Mouse (Mus musculus): ENCODE data around the gene C77080. TPM values are rescaled to one million over a fixed set of nuclear protein-coding genes. Genes with fewer than 3 reads are reported as not detected.

The C77080 gene
- polyA plus RNA-seq (2012; fragmentation: generic; extraction: Trizol): 10 to 100 TPM in 1 of 2 experiments, 1 to 10 TPM in 1; 7.0 to 19.9 TPM

DNA sequence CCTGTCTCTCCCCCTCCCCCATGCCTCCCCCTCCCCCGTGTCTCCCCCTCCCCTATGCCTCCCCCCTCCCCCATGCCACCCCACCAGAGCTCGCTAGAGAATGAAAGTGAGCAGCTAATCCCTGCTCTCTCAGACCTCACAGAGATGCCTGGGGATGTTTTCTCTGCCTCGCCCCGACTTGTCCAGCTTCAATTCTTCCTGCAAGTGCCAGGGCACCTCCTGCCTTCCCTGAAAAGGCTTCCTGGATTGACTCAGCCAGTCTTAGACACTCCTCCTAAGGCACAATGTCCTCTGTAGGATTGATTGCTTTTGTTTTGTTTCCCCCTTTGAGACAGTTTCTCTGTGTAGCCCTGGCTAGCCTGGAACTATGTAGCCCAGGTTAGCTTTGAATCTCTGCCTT is at the start of gene C77080:
TSS of gene C77080 (minus strand) at position 209 of the 400 bp plus-strand sequence.

DNA sequence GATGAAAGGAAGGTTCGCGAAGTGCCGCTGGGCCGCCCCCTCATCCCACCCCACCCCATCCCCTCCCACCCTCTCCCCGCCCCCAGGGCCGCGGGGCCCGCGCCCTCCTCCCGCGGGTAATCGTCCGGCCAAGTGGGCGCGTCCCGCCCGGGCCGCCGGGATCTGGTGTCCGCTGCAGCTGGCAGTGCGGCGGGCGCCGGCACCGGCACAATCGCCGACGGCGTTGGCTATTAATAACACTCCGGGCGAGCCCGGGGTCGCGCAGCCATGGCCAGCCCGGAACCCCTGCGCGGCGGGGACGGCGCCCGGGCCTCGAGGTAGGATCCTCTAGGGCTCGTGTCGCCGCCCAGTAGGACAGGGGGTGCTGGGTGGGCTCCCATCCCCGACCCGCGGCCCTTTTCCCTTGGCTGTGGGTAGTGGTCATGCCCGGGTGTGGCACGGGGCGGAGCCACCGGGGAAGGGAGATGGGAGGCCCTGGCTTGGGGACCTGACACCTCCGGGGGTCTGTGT is 26.3 kb upstream of the C77080 start, which contains the start of gene Sync:
TSS of gene Sync (plus strand) at position 146 of the 510 bp plus-strand sequence.

DNA sequence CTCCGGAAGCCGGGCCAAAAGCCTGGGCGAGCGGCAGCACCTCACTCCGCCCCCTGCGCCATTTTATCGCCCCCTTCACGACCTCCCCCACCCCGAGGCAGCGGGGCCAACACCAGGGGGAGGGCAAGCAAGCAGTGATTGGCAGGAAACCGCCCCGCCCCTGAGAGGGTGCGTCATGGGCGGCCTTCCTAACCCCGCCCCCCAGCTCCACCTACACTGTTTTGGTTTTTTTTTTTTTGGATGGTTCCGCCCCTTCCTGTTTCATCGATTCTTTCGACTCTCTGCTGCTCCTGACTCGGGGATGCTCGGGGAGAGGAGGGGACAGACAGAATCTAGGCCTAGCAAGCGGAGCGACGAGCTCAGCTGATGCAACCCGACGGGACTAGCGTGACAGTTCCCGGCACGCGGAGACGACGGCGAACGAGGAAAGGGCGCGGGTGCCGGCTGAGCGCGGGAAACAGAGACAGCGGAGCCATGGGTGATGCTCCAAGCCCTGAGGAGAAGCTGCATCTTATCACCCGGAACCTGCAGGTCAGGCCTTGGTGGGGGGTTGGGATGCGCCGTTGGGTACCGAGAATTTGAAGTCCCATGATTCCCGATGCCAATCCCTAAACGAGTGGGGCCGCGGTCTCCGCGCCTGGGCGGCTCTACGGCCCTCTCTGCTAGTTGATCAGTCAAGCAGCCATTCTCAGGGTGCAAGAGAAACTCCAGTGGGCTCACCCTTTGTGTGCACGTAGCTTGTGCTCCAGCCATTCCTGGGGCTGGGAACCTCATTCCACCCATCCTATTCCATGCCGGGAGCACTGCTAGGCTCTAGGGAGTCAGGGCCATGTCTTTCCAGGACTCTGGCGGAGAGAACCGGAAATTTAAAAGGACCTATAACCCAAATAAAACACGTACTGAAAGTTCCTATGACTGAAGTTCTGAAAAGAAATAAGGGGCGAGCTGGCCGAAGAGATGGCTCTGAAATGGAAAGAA is 71.4 kb downstream of the C77080 start, which contains the start of the genes S100pbp and Yars:
TSS of gene S100pbp (minus strand) at position 186 of the 978 bp plus-strand sequence.
TSS of gene Yars (plus strand) at position 219 of the 978 bp plus-strand sequence.

Other genes starting within 250 kb of the C77080 start
- 10 to 100 TPM; 15.5 to 24.0 TPM for gene Rnf19b, start 203.1 kb downstream of the C77080 start, polyA plus RNA-seq (2012; fragmentation: generic; extraction: Trizol)
- not detected for gene Tmem54, start 155.9 kb downstream of the C77080 start, polyA plus RNA-seq (2012; fragmentation: generic; extraction: Trizol)
- under 1 TPM in 1 of 2 experiments, not detected in 1; 0.02 TPM for gene Hpca, start 139.4 kb downstream of the C77080 start, polyA plus RNA-seq (2012; fragmentation: generic; extraction: Trizol)
- under 1 TPM in 1 of 2 experiments, not detected in 1; 0.05 TPM for gene Fndc5, start 124.4 kb downstream of the C77080 start, polyA plus RNA-seq (2012; fragmentation: generic; extraction: Trizol)
- 1 to 10 TPM in 1 of 2 experiments, under 1 TPM in 1; 0.56 to 8.2 TPM for gene S100pbp, start 71.7 kb downstream of the C77080 start, polyA plus RNA-seq (2012; fragmentation: generic; extraction: Trizol)
- 10 to 100 TPM; 42.9 to 57.8 TPM for gene Yars, start 71.6 kb downstream of the C77080 start, polyA plus RNA-seq (2012; fragmentation: generic; extraction: Trizol)
- 1 to 10 TPM in 1 of 2 experiments, under 1 TPM in 1; 0.04 to 1.4 TPM for gene Sync, start 26.2 kb upstream of the C77080 start, polyA plus RNA-seq (2012; fragmentation: generic; extraction: Trizol)
- 100 to 1,000 TPM in 1 of 2 experiments, 10 to 100 TPM in 1; 91.9 to 133 TPM for gene Rbbp4, start 74.0 kb upstream of the C77080 start, polyA plus RNA-seq (2012; fragmentation: generic; extraction: Trizol)
- gene Zbtb8os, start 74.3 kb upstream of the C77080 start, polyA plus RNA-seq (2012; fragmentation: generic; extraction: Trizol): 10 to 100 TPM in 1 of 2 experiments, 1 to 10 TPM in 1; 2.4 to 26.0 TPM
- 1 to 10 TPM; 1.4 to 8.8 TPM for gene Zbtb8a, start 116.7 kb upstream of the C77080 start, polyA plus RNA-seq (2012; fragmentation: generic; extraction: Trizol)
- under 1 TPM in 1 of 2 experiments, not detected in 1; 0.01 TPM for gene Zbtb8b, start 179.4 kb upstream of the C77080 start, polyA plus RNA-seq (2012; fragmentation: generic; extraction: Trizol)
- gene Bsdc1, start 200.2 kb upstream of the C77080 start, polyA plus RNA-seq (2012; fragmentation: generic; extraction: Trizol): 10 to 100 TPM in 1 of 2 experiments, 1 to 10 TPM in 1; 2.2 to 20.7 TPM
- gene Tssk3, start 229.6 kb upstream of the C77080 start, polyA plus RNA-seq (2012; fragmentation: generic; extraction: Trizol): not detected
- gene Fam229a, start 229.8 kb upstream of the C77080 start, polyA plus RNA-seq (2012; fragmentation: generic; extraction: Trizol): under 1 TPM in 1 of 2 experiments, not detected in 1; 0.09 TPM